Mouse (Mus musculus): ENCODE results near the gene Olfr1302.

DNA sequence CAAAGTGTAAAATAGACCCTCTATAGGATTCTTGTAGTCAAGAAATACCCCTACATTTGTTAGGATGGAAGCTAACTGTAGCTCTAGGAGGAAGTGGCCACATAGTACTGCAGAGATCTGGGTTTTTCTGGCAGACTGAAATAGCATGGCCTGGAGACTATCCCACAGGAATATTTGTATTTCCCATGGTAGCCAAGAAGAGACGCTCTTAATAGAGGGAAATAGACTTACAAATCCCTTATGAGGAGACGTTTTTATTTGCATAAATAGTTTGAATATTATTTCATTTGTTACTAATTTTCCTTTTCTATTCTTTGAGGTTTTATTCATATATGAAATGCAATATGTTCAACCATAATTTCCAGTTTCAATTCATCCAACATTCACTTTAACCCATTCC lies 43.0 kb downstream of the Olfr1302 start, which contains the start of gene Olfr1303:
- no peak for TF ChIP-seq CTCF (IDR thresholded peaks at IDR 0.05; ENCODE audit: low read depth, low read length)
- TF ChIP-seq POLR2A (IDR thresholded peaks at IDR 0.05; ENCODE audit: extremely low read depth, insufficient read depth, low read length): no peak

Measured in liver, adult 2 months (tissue).